Mouse (Mus musculus) liver, postnatal 0 days (tissue): Measurements from ENCODE around the gene Ptprcap. TPM values are rescaled to one million over a fixed set of nuclear protein-coding genes. Genes with fewer than 3 reads are reported as not detected.

Source experiments
- ATAC-seq: fragments of 200-750 bp; cut with Nextera tagmentation; 2 replicates; pipeline ENCODE4 v1.8.0; 2017; ENCODE audit warnings: mild to moderate bottlenecking, moderate library complexity
- DNase-seq: peaks from one replicate; pipeline ENCODE4 v3.0.0-alpha.2; 2016
- H3K27ac ChIP-seq: fragments of 300-500 bp; sonication (generic); 2 replicates; pipeline ENCODE4 v1.5.1; 2014; ENCODE audit warnings: antibody characterized with exemption, moderate library complexity, mild to moderate bottlenecking, low read depth
- H3K27me3 ChIP-seq: fragments of 300-500 bp; sonication (generic); 2 replicates; pipeline ENCODE4 v1.6.1; 2014; ENCODE audit warnings: low read length, control low read depth, mixed read lengths; ENCODE audit not compliant: insufficient read depth
- H3K36me3 ChIP-seq: fragments of 300-500 bp; sonication (generic); replicated peaks from 2 replicates; pipeline ENCODE4 v1.6.1; 2014; ENCODE audit warnings: mild to moderate bottlenecking, control low read depth, low read length, moderate library complexity, mixed read lengths; ENCODE audit not compliant: insufficient read depth
- H3K4me1 ChIP-seq: fragments of 300-500 bp; sonication (generic); 2 replicates; pipeline ENCODE4 v1.6.1; 2014; ENCODE audit warnings: antibody characterized with exemption, mild to moderate bottlenecking, control low read depth; ENCODE audit not compliant: insufficient read depth
- H3K4me2 ChIP-seq: fragments of 300-500 bp; sonication (generic); 2 replicates; pipeline ENCODE4 v1.6.1; 2014; ENCODE audit warnings: low read depth, mild to moderate bottlenecking, low read length, moderate library complexity, mixed read lengths
- H3K4me3 ChIP-seq: fragments of 300-500 bp; sonication (generic); 2 replicates; pipeline ENCODE4 v1.5.1; 2014; ENCODE audit warnings: low read depth, low read length
- H3K9ac ChIP-seq: fragments of 300-500 bp; sonication (generic); replicated peaks from 2 replicates; pipeline ENCODE4 v1.6.1; 2014; ENCODE audit warnings: mild to moderate bottlenecking, moderate library complexity
- H3K9me3 ChIP-seq: fragments of 300-500 bp; sonication (generic); 2 replicates; pipeline ENCODE4 v1.6.1; 2016; ENCODE audit warnings: mild to moderate bottlenecking, control low read depth, low read length, mixed read lengths
- CTCF ChIP-seq: sonication (generic); IDR thresholded peaks from 2 replicates; pipeline ENCODE4 v1.5.1; 2016; ENCODE audit warnings: antibody characterized with exemption, low read depth
- EP300 ChIP-seq: IDR thresholded peaks from 2 replicates; pipeline ENCODE4 v1.6.1; 2016; ENCODE audit warnings: antibody characterized with exemption, low read depth, mild to moderate bottlenecking
- WGBS: fragments of 180-500 bp; shearing (Covaris S2); extraction: QIAGEN DNeasy Blood & Tissue Kit; methylation state at CpG from one replicate; pipeline ENCODE4 v1.1.7; 2014; ENCODE audit not compliant: insufficient replicate concordance; 5-methylcytosine and 5-hydroxymethylcytosine counted together
- polyA plus RNA-seq: library from polyadenylated mRNA; unstranded; fragments of >200 nt; fragmentation: Nextera tagmentation; extraction: Ambion mirVana; gene quantifications from 2 replicates; pipeline ENCODE4 v1.2.1, GENCODE M21; 2015

The Ptprcap gene
- 35.7 and 35.8 TPM in 2 replicates for polyA plus RNA-seq

GRCm38 (mm10) chr19:4153232-4153654, at the start of gene Ptprcap:
TSS of gene Ptprcap (plus strand) at chr19:4153604.
- TF ChIP-seq EP300 (no peak), CTCF (no peak)
- 74% methylated on average over 11 of the region's 11 CpGs for WGBS
- no peak for ATAC-seq
- peaks cover 27% of the 10 kb centered on the region for H3K4me1 ChIP-seq
- H3K27me3 ChIP-seq: no peaks in the 10 kb centered on the region
- H3K9me3 ChIP-seq: no peaks in the 10 kb centered on the region
- peak within 1 kb of the TSS; percentile 55 for H3K9ac ChIP-seq
- H3K27ac ChIP-seq: peak within 1 kb of the TSS; percentile 67
- peak within 1 kb of the TSS; percentile 41 for H3K4me3 ChIP-seq
- peak within 1 kb of the TSS; percentile 45 for H3K4me2 ChIP-seq
- H3K36me3 ChIP-seq: peaks cover 49% of the 10 kb centered on the region
- DNase-seq: no peak

GRCm38 (mm10) chr19:4103792-4104191, 49.6 kb upstream of the Ptprcap start:
- peaks cover 7% of the 10 kb centered on the region for H3K36me3 ChIP-seq
- no peak overlapping the region for H3K4me2 ChIP-seq
- no peak for DNase-seq
- WGBS: 62% methylated on average over 3 of the region's 3 CpGs
- peaks cover 19% of the 10 kb centered on the region for H3K27me3 ChIP-seq
- H3K9ac ChIP-seq: no peak overlapping the region
- H3K9me3 ChIP-seq: no peaks in the 10 kb centered on the region
- no peak overlapping the region for H3K27ac ChIP-seq
- ATAC-seq: no peak
- H3K4me1 ChIP-seq: peaks cover 23% of the 10 kb centered on the region
- H3K4me3 ChIP-seq: no peak overlapping the region
- TF ChIP-seq EP300 (no peak), CTCF (no peak)

- WGBS: 90% methylated on average over 16 of the region's 16 CpGs
- Histone ChIP-seq H3K9me3 (no peaks in the 10 kb centered on the region), H3K36me3 (peaks cover 7% of the 10 kb centered on the region), H3K4me2 (no peak overlapping the region), H3K9ac (no peak overlapping the region), H3K4me1 (peaks cover 14% of the 10 kb centered on the region), H3K4me3 (no peak overlapping the region), H3K27me3 (peaks cover 19% of the 10 kb centered on the region), H3K27ac (no peak overlapping the region)
- DNase-seq (no peak), ATAC-seq (no peak)
- TF ChIP-seq CTCF (no peak), EP300 (no peak)
Observed at GRCm38 (mm10) chr19:4104675-4105194, 48.7 kb upstream of the Ptprcap start.

- Histone ChIP-seq H3K9ac (no peak overlapping the region), H3K27me3 (peaks cover 3% of the 10 kb centered on the region), H3K4me3 (no peak overlapping the region), H3K36me3 (peaks cover 16% of the 10 kb centered on the region), H3K4me1 (no peaks in the 10 kb centered on the region), H3K27ac (no peak overlapping the region), H3K4me2 (no peak overlapping the region), H3K9me3 (no peaks in the 10 kb centered on the region)
- ATAC-seq (no peak), DNase-seq (no peak)
- WGBS: 86% methylated on average over 14 of the region's 14 CpGs
- no peak for TF ChIP-seq CTCF
- TF ChIP-seq EP300: no peak
Observed at GRCm38 (mm10) chr19:4106654-4107053, 46.8 kb upstream of the Ptprcap start.

- Histone ChIP-seq H3K27ac (no peak overlapping the region), H3K4me3 (no peak overlapping the region), H3K36me3 (peaks cover 22% of the 10 kb centered on the region), H3K4me1 (peaks cover 12% of the 10 kb centered on the region), H3K4me2 (no peak overlapping the region), H3K9ac (no peak overlapping the region), H3K27me3 (no peaks in the 10 kb centered on the region), H3K9me3 (no peaks in the 10 kb centered on the region)
- 76% methylated on average over 9 of the region's 9 CpGs for WGBS
- no peak for TF ChIP-seq CTCF
- no peak for TF ChIP-seq EP300
- DNase-seq: no peak
- no peak for ATAC-seq
Observed at GRCm38 (mm10) chr19:4108535-4108934, 44.9 kb upstream of the Ptprcap start.

- WGBS: 84% methylated on average over 26 of the region's 26 CpGs
- peak overlapping the region; percentile 90 for H3K27ac ChIP-seq
- DNase-seq: peak; percentile 52
Observed at GRCm38 (mm10) chr19:4112063-4112960, 41.1 kb upstream of the Ptprcap start.

More at GRCm38 (mm10) chr19:4112063-4112960, 41.1 kb upstream of the Ptprcap start:
- H3K4me3 ChIP-seq: no peak overlapping the region
- no peaks in the 10 kb centered on the region for H3K9me3 ChIP-seq
- H3K27me3 ChIP-seq: no peaks in the 10 kb centered on the region
- H3K36me3 ChIP-seq: peaks cover 53% of the 10 kb centered on the region
- peaks cover 26% of the 10 kb centered on the region for H3K4me1 ChIP-seq
- ATAC-seq: no peak
- TF ChIP-seq EP300: no peak
- no peak for TF ChIP-seq CTCF
- H3K4me2 ChIP-seq: no peak overlapping the region
- H3K9ac ChIP-seq: 0 out of 2 replicates have a peak overlapping the region, but pooled peaks have one; percentile 39
